Mouse (Mus musculus) testis, adult 2 months (tissue): ENCODE data around the gene Ntng2. TPM values are rescaled to one million over a fixed set of nuclear protein-coding genes. Genes with fewer than 3 reads are reported as not detected.

Experiments
- H3K27ac ChIP-seq: fragments of 200-500 bp; 2 replicates; pipeline ENCODE4 v1.5.1; 2012; ENCODE audit warnings: low read depth, low read length; ENCODE audit not compliant: control insufficient read depth, insufficient read depth
- H3K27me3 ChIP-seq: fragments of 200-500 bp; 2 replicates; pipeline ENCODE4 v1.6.1; 2012; ENCODE audit warnings: mild to moderate bottlenecking, low read length, moderate library complexity; ENCODE audit not compliant: control insufficient read depth, insufficient read depth
- H3K36me3 ChIP-seq: fragments of 200-500 bp; 2 replicates; pipeline ENCODE4 v1.6.1; 2012; ENCODE audit warnings: mild to moderate bottlenecking, low read length; ENCODE audit not compliant: control insufficient read depth, insufficient read depth
- H3K4me1 ChIP-seq: fragments of 200-500 bp; 2 replicates; pipeline ENCODE4 v1.6.1; 2012; ENCODE audit warnings: low read length; ENCODE audit not compliant: control insufficient read depth, insufficient read depth
- H3K4me3 ChIP-seq: fragments of 200-500 bp; 2 replicates; pipeline ENCODE4 v1.5.1; 2012; ENCODE audit warnings: low read depth, mild to moderate bottlenecking, low read length, moderate library complexity, mixed read lengths; ENCODE audit not compliant: control insufficient read depth
- CTCF ChIP-seq: fragments of 200-500 bp; IDR thresholded peaks from 2 replicates; pipeline ENCODE4 v1.5.1; 2012; ENCODE audit warnings: low read depth, mild to moderate bottlenecking, inconsistent platforms, low read length, moderate library complexity; ENCODE audit not compliant: control insufficient read depth, insufficient read depth, insufficient replicate concordance
- POLR2A ChIP-seq: fragments of 200-500 bp; IDR thresholded peaks from 2 replicates; pipeline ENCODE4 v1.6.1; 2012; ENCODE audit warnings: low read depth, mild to moderate bottlenecking, inconsistent platforms, low read length, moderate library complexity; ENCODE audit not compliant: control insufficient read depth
- polyA plus RNA-seq: library from polyadenylated mRNA; depleted of rRNA; stranded (reverse); fragments of >200 nt; gene quantifications from 2 replicates; pipeline ENCODE4 v1.2.3, GENCODE M21; 2012; rRNA removed

Ntng2 gene
- 1.4 and 2.0 TPM in 2 replicates for polyA plus RNA-seq

DNA sequence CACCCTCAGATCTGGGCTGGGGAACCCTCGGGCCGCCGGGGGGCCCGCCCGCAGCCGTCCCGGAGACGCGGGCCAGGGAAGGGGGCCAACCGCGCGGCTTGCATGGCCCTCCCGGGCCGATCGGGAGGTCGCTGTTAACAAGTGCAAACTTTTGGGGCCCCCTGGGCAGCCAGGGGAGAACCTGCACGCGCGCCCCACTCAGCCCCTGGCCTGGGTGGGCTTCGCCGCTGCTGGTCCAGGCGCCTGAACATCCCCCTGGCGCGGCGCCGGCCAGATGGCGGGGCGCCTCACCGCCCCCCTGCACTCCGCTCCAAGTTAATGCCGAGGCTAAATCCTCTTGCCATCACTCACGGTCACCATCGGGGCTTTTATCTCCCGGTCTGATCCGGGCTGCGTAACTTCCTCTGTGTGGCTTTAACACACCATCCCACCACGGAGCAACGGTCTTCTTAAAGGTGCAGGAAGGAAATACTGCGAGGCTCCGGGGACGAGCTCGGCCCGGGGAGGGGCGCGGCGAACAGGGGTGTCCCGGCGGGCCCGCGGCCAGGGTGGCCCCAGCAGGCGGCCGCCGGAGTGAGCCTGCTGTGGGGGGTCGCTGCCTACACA, at the start of gene Ntng2:
TSS of gene Ntng2 (minus strand) at position 407 of the 606 bp plus-strand sequence.
- Histone ChIP-seq H3K27ac (no peak within 1 kb of the TSS), H3K36me3 (no peaks in the 10 kb centered on the region), H3K4me1 (peaks cover 5% of the 10 kb centered on the region), H3K4me3 (peak within 1 kb of the TSS; percentile 64), H3K27me3 (no peaks in the 10 kb centered on the region; the same call in 1 of the 2 replicates)
- TF ChIP-seq CTCF (no peak), POLR2A (no peak)

DNA sequence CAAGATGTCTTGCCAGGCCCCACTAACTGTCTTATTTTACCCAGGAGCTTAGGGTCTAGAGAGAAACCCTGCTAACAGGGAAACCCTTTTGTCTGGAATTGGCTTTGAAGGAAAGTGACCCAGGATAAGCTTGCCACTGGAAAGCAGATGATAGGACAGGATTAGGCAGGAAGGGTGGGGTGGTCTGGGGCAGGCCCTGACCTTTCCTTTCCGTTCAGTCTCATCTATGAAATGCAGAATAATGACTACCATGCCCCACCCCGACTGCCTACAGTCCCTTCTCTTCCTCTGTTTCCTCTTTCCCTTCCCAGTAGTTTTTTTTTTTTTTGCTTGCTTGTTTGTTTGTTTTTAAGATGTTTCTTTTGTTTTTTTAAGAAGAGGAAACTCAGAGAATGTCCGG, 42.8 kb upstream of the Ntng2 start:
- TF ChIP-seq CTCF (no peak), POLR2A (no peak)

DNA sequence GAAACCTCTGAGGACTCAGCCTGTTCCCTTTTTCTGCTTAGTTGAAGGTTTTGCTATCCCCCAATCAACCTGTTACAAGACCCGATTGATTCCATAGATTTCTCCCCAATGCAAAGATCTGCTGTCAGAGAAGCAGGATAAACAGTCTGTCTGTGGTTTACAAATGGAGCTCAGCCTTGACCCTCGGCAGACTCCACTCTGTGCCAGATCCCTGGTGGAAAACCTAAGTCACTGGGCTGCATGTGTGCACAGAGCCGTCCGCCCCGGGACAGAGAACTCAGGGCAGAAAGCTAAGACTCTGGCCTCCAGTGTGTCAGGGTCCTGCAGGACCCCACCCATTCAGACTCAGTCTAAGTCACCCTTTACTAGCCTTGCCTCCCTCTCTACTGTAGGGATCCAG, 34.8 kb upstream of the Ntng2 start:
- no peaks in the 10 kb centered on the region for H3K27me3 ChIP-seq
- no peaks in the 10 kb centered on the region for H3K4me1 ChIP-seq
- no peak overlapping the region for H3K4me3 ChIP-seq
- H3K36me3 ChIP-seq, result no peaks in the 10 kb centered on the region
- no peak for TF ChIP-seq CTCF
- no peak for TF ChIP-seq POLR2A
- H3K27ac ChIP-seq, result no peak overlapping the region

More for the DNA sequence above, 42.8 kb upstream of the Ntng2 start:
- Histone ChIP-seq H3K4me1 (no peaks in the 10 kb centered on the region), H3K4me3 (no peak overlapping the region), H3K27ac (no peak overlapping the region), H3K27me3 (no peaks in the 10 kb centered on the region), H3K36me3 (no peaks in the 10 kb centered on the region)

DNA sequence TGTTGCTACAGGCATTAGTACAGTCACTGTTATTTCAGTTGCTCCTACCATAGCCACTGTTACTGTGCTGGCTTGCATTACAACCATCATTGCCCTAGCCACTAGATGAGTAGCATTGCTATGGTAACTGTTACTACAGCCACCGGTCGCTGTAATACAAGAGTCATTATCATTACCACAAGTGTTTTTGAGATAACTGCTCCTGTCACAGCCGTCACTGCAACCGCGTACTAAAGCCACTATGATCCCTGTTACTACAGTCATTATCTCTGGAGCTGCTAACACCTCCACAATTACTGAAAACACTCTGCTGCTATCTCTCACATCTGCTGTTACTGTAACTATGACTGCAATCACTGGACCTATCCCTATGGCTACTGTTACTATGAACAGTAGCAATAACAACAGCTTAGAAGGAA, 24.9 kb upstream of the Ntng2 start:
- no peak overlapping the region for H3K27ac ChIP-seq
- H3K27me3 ChIP-seq, result no peaks in the 10 kb centered on the region
- H3K36me3 ChIP-seq, result no peaks in the 10 kb centered on the region
- H3K4me1 ChIP-seq, result no peaks in the 10 kb centered on the region
- no peak overlapping the region for H3K4me3 ChIP-seq
- TF ChIP-seq POLR2A (no peak), CTCF (no peak)

DNA sequence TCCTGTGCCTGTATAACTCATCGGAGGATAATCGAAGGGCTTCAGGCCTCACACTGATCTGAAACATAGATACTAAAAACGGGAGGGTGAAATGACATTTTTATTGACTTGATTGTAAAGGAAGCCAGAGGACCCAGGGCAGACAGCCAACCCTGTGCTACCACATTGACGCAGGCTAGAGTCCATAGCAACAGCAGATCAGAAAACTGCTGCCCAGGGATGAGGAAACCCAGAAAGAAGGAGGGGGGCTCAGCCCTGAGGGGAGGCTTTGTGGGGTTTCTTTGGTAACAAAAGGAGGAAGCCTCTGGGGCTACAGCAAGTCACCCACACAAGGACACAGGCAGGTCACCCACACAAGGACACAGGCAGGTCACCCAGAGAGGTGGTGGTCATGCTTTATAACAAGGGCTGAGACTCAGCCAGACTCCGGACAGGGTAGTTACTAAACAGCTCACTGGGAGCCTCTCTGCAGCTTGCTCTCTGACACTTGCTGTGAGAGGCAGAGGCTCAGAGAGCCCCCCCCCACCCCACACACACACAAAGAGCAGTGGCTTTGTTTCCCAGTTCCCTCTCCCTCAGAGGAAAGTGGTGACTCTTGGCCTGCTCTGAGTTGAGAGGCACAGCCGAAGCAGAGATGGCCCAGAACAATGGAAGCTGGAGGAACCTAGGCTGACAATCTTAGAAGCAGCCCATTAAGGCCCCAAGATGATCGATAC, 19.2 kb upstream of the Ntng2 start:
- no peaks in the 10 kb centered on the region for H3K4me1 ChIP-seq
- no peaks in the 10 kb centered on the region for H3K36me3 ChIP-seq
- H3K4me3 ChIP-seq, result no peak overlapping the region
- no peak for TF ChIP-seq CTCF
- TF ChIP-seq POLR2A, result no peak
- H3K27me3 ChIP-seq, result no peaks in the 10 kb centered on the region
- no peak overlapping the region for H3K27ac ChIP-seq

DNA sequence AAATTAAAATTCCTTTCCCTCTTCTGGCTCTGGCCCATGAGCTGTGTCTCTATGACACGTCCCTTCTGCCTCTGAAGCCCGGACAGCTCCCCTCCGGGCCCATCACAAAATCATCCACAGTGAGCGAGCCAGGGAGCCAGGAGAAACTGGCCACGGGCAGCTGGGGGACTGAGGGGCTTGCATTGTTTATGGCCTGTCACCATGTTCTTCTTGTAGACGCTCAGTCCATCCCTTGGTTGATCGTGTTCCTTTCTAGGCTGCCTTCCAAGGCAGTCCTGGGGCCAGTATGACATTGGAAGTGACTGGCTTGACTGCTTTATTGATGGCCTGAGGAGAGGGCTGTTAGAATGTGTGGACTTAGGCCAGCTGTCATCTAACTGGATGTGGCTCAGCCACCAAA, 18.3 kb upstream of the Ntng2 start:
- no peak for TF ChIP-seq CTCF
- no peak for TF ChIP-seq POLR2A
- no peaks in the 10 kb centered on the region for H3K36me3 ChIP-seq
- H3K4me1 ChIP-seq, result no peaks in the 10 kb centered on the region
- no peak overlapping the region for H3K27ac ChIP-seq
- H3K27me3 ChIP-seq, result no peaks in the 10 kb centered on the region
- H3K4me3 ChIP-seq, result no peak overlapping the region

DNA sequence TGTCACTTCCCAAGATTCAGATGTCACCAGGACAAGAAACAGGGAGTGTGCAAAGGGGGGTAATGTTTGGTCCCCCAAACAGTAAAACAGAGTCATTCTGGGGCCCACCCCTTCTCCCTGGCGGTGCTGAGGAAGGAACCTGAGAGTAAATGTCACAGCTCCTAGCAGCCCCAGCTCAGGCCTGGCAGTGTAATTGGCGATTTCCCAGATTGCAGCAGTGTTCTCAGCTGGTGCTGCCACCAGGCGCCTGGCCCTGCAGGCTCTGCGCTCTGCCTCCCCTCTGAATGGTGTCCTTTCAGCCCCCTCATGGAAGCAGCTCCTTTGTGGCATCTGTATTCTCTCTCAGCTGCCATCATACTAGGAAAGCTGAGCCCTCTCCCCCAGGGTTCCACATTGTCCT, 14.0 kb upstream of the Ntng2 start:
- no peak overlapping the region for H3K4me3 ChIP-seq
- TF ChIP-seq CTCF (no peak), POLR2A (no peak)
- no peaks in the 10 kb centered on the region for H3K4me1 ChIP-seq
- no peaks in the 10 kb centered on the region for H3K27me3 ChIP-seq
- no peaks in the 10 kb centered on the region for H3K36me3 ChIP-seq
- no peak overlapping the region for H3K27ac ChIP-seq
